Mouse (Mus musculus): Measurements from ENCODE around the gene Olfr574.

DNA sequence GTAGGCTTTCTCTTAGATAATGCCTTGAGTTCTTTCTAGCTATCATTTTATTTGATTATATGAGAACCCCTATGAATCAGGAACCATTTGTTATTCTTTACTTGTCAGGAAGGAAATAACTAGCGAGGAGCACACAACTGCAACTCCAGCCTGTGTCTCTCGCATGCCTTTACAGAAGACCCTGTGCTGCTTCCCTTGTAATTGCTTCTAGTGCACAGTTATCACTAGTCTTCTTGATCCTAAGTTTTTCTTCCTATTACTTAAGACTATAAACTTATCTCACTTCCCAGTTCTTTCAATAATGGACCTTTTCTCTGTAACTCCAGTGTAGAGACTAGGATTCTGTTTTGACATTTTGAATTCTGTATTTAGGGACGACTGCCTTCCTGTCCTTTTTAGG is 9.9 kb downstream of the Olfr574 start:
- TF ChIP-seq CTCF (IDR thresholded peaks at IDR 0.05; ENCODE audit: insufficient read depth, low read length): no peak
- no peak for TF ChIP-seq POLR2A (IDR thresholded peaks at IDR 0.05; ENCODE audit: borderline replicate concordance, extremely low read depth, low read depth, low read length)

Measured in lung, adult 2 months (tissue).